Mouse (Mus musculus): ENCODE data around the gene Ppp1r16b. TPM values are rescaled to one million over a fixed set of nuclear protein-coding genes. Genes with fewer than 3 reads are reported as not detected.
"Not testable (repeated sequence)": the region's sequence is repeated elsewhere in the genome, so short reads cannot be mapped to it uniquely, and the experiment has no call there.

The Ppp1r16b gene
- polyA plus RNA-seq, 1 experiment from 2014 or later: 4.5 TPM

DNA sequence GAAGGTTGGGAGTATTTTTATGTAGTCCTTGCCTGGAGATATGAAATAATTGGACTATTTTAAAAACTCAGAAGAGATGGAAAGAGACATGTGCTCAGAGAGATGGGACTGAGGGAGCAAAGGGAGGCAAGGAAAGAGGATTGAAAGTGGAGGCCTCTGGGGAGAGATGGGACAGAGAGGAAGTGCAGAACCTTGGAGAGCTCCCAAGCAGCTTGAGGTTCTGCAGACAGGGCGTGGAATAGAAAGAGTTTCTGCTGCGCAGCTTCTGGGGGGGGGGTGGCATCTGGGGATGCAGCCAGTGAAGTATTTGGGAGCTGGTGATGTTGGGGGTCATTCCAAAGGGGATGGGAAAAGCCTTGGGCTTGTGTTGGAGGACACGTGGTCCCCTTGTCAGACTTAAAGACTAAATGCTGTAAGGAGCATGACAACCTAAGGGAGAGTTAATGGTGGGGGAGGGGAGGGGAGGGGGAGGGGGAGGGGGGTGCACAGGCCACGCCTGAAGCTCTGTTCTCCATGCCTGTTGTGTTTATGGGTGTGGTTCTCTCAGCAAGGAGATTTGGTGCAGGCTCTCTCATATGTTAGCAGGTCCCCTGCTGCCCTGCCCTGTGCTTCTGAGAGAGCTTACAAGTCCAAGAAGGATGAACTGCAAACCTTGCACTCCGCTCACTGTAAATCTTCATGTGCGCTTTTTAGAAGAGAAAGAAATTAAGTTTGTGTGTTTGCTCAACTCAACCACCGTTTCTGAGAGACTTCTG is 63.0 kb downstream of the Ppp1r16b start:
- 39% methylated on average over 7 of the region's 7 CpGs for WGBS (ENCODE audit: insufficient replicate concordance)
- H3K27me3 ChIP-seq (ENCODE audit: control insufficient read depth, insufficient read depth, low read length): no peaks in the 10 kb centered on the region
- no peak overlapping the region for H3K4me2 ChIP-seq
- peaks cover 9% of the 10 kb centered on the region for H3K4me1 ChIP-seq (ENCODE audit: control insufficient read depth, insufficient read depth, low read length)
- H3K9ac ChIP-seq (ENCODE audit: low read depth, low read length): no peak overlapping the region
- H3K36me3 ChIP-seq (ENCODE audit: control insufficient read depth, insufficient read depth, low read length): no peaks in the 10 kb centered on the region
- ATAC-seq (replicated peaks; ENCODE audit: insufficient number of reproducible peaks, low FRiP score, low TSS enrichment): no peak
- H3K9me3 ChIP-seq (replicated peaks; ENCODE audit: control insufficient read depth, low read length): no peaks in the 10 kb centered on the region
- no peak overlapping the region for H3K4me3 ChIP-seq (ENCODE audit: low read depth, low read length)
- H3K27ac ChIP-seq (ENCODE audit: low read depth, low read length): no peak overlapping the region

DNA sequence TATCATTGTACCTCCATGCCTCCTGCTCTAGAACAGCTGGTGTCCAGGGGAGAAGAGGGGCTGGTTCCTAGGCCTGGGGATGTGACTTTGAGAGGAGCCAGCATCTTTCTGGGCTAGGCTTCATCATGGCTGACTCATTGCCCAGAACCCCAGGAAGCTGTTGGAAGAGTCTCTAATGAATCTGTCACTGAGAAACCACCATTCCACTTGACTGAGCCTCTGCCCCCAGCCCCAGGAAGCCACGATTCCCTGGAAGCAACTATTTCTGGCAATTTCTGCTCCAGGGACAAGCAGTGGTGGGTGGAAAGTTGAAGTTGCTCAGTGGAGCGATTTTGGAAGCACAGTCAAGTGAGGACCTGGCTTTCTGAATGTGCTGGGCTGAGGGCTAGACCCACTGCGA is 65.7 kb downstream of the Ppp1r16b start:
- Histone ChIP-seq H3K4me3 (ENCODE audit: low read depth, low read length) (no peak overlapping the region), H3K4me2 (no peak overlapping the region), H3K9ac (ENCODE audit: low read depth, low read length) (no peak overlapping the region), H3K4me1 (ENCODE audit: control insufficient read depth, insufficient read depth, low read length) (no peaks in the 10 kb centered on the region), H3K36me3 (ENCODE audit: control insufficient read depth, insufficient read depth, low read length) (no peaks in the 10 kb centered on the region), H3K27ac (ENCODE audit: low read depth, low read length) (no peak overlapping the region), H3K27me3 (ENCODE audit: control insufficient read depth, insufficient read depth, low read length) (no peaks in the 10 kb centered on the region), H3K9me3 (replicated peaks; ENCODE audit: control insufficient read depth, low read length) (no peaks in the 10 kb centered on the region)
- ATAC-seq (replicated peaks; ENCODE audit: insufficient number of reproducible peaks, low FRiP score, low TSS enrichment): no peak
- WGBS (ENCODE audit: insufficient replicate concordance): 72% methylated on average over 3 of the region's 3 CpGs

DNA sequence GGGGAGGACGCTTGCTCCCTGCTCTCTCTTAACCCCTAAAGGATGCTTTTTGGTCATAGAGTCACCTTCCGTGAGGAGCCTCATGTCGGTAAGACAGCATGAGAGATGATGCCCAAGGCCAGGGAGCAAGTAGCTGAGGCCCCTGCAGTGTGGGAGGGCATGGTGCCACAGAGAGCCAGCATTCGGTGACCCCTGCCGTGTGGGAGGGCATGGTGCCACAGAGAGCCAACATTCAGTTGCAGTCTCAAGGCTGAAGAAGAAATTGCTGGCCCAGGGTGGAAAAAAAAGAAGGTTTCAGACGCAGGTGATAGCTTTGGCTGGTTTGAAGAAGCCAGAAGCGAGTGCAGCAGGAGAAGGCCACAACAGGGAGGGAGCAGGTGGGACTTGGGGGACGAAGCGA is 67.3 kb downstream of the Ppp1r16b start:
- no peak overlapping the region for H3K4me2 ChIP-seq
- H3K9ac ChIP-seq (ENCODE audit: low read depth, low read length): no peak overlapping the region
- WGBS (ENCODE audit: insufficient replicate concordance): 76% methylated on average over 9 of the region's 9 CpGs
- H3K27ac ChIP-seq (ENCODE audit: low read depth, low read length): no peak overlapping the region
- H3K9me3 ChIP-seq (replicated peaks; ENCODE audit: control insufficient read depth, low read length): no peaks in the 10 kb centered on the region
- H3K27me3 ChIP-seq (ENCODE audit: control insufficient read depth, insufficient read depth, low read length): no peaks in the 10 kb centered on the region
- H3K4me1 ChIP-seq (ENCODE audit: control insufficient read depth, insufficient read depth, low read length): no peaks in the 10 kb centered on the region
- no peak overlapping the region for H3K4me3 ChIP-seq (ENCODE audit: low read depth, low read length)
- ATAC-seq (replicated peaks; ENCODE audit: insufficient number of reproducible peaks, low FRiP score, low TSS enrichment): no peak
- no peaks in the 10 kb centered on the region for H3K36me3 ChIP-seq (ENCODE audit: control insufficient read depth, insufficient read depth, low read length)

DNA sequence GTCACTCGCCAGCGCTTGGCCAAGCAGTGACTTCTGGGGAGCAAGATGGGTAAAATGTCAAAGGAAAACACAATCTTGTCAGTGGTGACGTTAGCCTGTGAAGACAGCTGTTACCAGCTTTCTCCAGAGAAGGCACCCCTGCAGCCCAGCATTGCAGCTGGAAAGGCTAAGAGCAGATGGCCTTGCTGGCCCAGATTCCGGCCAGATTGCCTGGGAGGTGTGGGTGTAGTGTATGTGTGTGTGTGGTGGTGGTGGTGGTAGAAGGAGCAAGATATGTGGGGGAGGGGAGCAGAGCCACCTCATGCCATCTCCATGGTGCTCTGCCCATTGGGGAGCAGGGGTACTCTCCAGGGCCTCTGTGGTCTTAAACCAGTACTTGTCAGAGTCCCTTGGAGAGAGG is 67.9 kb downstream of the Ppp1r16b start:
- Histone ChIP-seq H3K27ac (ENCODE audit: low read depth, low read length) (no peak overlapping the region), H3K9me3 (replicated peaks; ENCODE audit: control insufficient read depth, low read length) (no peaks in the 10 kb centered on the region), H3K4me3 (ENCODE audit: low read depth, low read length) (no peak overlapping the region), H3K4me2 (no peak overlapping the region), H3K27me3 (ENCODE audit: control insufficient read depth, insufficient read depth, low read length) (no peaks in the 10 kb centered on the region), H3K9ac (ENCODE audit: low read depth, low read length) (no peak overlapping the region), H3K36me3 (ENCODE audit: control insufficient read depth, insufficient read depth, low read length) (no peaks in the 10 kb centered on the region), H3K4me1 (ENCODE audit: control insufficient read depth, insufficient read depth, low read length) (no peaks in the 10 kb centered on the region)
- WGBS (ENCODE audit: insufficient replicate concordance): 63% methylated on average over 4 of the region's 4 CpGs
- no peak for ATAC-seq (replicated peaks; ENCODE audit: insufficient number of reproducible peaks, low FRiP score, low TSS enrichment)

DNA sequence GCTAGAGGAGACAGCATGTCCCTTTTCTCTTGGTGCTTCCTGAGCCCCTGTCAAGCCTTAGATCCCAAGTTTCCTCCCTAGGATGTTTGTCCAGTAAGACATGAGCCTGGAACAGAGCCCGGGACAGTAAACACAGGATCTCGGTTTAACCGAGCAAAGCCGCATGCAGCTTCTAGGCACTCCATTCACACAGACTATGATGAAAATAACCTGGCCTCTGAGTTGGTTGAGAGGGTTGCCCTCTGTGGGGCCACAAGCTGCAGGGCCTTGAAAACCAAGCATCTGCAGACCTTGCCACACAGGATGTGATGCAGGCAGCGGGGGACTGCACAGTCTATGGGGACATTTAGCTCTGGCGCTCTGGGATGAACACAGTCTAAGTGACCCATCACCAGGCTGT is 68.7 kb downstream of the Ppp1r16b start:
- Histone ChIP-seq H3K36me3 (ENCODE audit: control insufficient read depth, insufficient read depth, low read length) (no peaks in the 10 kb centered on the region), H3K9me3 (replicated peaks; ENCODE audit: control insufficient read depth, low read length) (no peaks in the 10 kb centered on the region), H3K4me1 (ENCODE audit: control insufficient read depth, insufficient read depth, low read length) (no peaks in the 10 kb centered on the region), H3K27ac (ENCODE audit: low read depth, low read length) (no peak overlapping the region), H3K27me3 (ENCODE audit: control insufficient read depth, insufficient read depth, low read length) (no peaks in the 10 kb centered on the region), H3K4me2 (no peak overlapping the region), H3K4me3 (ENCODE audit: low read depth, low read length) (no peak overlapping the region), H3K9ac (ENCODE audit: low read depth, low read length) (no peak overlapping the region)
- 74% methylated on average over 6 of the region's 6 CpGs for WGBS (ENCODE audit: insufficient replicate concordance)
- ATAC-seq (replicated peaks; ENCODE audit: insufficient number of reproducible peaks, low FRiP score, low TSS enrichment): no peak

DNA sequence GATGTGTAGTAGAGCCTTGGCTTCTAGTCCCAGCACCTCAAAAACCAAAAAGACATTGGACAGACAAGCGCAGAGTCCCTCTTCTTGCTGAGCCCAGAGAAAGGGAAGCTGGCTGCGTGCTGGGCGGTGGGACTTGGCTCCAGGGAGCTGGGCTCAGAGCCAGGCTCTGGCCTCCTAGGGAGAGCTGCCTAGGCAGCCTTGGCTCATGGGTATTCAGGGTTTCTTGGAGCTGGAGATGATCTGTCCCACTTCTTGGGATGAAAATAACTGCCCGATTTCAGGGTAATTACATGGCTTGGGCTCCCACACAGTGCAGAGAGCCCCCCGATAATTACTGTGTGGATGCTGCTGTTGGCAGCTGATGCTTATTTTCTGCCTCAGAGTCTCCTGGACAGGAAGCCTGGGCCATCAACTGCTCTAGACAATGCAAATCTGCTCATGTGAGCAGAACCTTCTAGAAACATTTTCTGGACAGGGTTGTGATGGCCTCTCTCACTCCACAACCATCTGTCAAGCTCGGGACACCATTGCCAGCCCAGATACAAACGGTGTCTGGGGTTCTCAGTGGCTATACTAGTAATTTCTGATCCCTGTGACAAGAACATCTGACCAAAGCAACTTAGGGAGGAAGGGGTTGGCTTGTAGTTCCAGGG is 69.4 kb downstream of the Ppp1r16b start:
- H3K27me3 ChIP-seq (ENCODE audit: control insufficient read depth, insufficient read depth, low read length): no peaks in the 10 kb centered on the region
- no peaks in the 10 kb centered on the region for H3K4me1 ChIP-seq (ENCODE audit: control insufficient read depth, insufficient read depth, low read length)
- no peak overlapping the region for H3K4me3 ChIP-seq (ENCODE audit: low read depth, low read length)
- no peak overlapping the region for H3K9ac ChIP-seq (ENCODE audit: low read depth, low read length)
- no peak overlapping the region for H3K27ac ChIP-seq (ENCODE audit: low read depth, low read length)
- H3K36me3 ChIP-seq (ENCODE audit: control insufficient read depth, insufficient read depth, low read length): no peaks in the 10 kb centered on the region
- WGBS (ENCODE audit: insufficient replicate concordance): 76% methylated on average over 7 of the region's 7 CpGs
- no peaks in the 10 kb centered on the region for H3K9me3 ChIP-seq (replicated peaks; ENCODE audit: control insufficient read depth, low read length)
- H3K4me2 ChIP-seq: no peak overlapping the region
- no peak for ATAC-seq (replicated peaks; ENCODE audit: insufficient number of reproducible peaks, low FRiP score, low TSS enrichment)

DNA sequence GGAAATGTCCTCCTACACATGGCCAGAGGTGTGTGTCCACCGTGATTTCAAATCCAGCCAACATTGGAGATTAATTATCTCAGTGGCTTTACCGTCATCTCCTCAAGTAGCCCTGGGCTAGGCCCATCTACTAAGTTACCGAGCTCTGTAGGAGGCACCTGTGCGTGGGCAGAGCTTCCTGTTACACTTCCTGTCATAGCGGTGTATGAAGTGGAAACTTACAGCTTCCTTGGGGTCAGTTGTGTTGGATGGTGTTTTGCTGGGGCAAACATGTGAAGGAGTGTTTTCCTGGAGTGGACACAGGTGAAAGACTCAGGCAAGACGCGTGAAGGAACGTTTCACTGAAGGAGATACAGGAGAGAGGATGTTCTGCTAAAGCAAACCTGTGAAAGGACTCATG is 70.1 kb downstream of the Ppp1r16b start:
- H3K4me2 ChIP-seq: no peak overlapping the region
- ATAC-seq (replicated peaks; ENCODE audit: insufficient number of reproducible peaks, low FRiP score, low TSS enrichment): no peak
- 85% methylated on average over 8 of the region's 8 CpGs for WGBS (ENCODE audit: insufficient replicate concordance)

DNA sequence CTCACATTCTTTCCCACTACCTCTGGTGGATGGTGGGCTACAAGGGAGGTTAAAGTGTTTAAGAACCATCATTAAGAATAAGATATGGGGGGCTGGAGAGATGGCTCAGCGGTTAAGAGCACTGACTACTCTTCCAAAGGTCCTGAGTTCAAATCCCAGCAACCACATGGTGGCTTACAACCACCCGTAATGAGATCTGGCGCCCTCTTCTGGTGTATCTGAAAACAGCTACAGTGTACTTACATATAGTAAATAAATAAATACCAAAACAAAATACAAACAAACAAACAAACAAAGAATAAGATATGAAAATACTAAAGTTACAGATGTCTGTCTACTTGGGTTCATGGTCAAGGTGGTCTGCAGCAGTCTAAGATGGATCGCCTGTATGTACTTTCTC is 71.0 kb downstream of the Ppp1r16b start:
- H3K9me3 ChIP-seq (replicated peaks; ENCODE audit: control insufficient read depth, low read length); H3K27me3 ChIP-seq (ENCODE audit: control insufficient read depth, insufficient read depth, low read length); H3K36me3 ChIP-seq (ENCODE audit: control insufficient read depth, insufficient read depth, low read length); ATAC-seq (replicated peaks; ENCODE audit: insufficient number of reproducible peaks, low FRiP score, low TSS enrichment); H3K9ac ChIP-seq (ENCODE audit: low read depth, low read length); H3K4me2 ChIP-seq; H3K27ac ChIP-seq (ENCODE audit: low read depth, low read length); H3K4me3 ChIP-seq (ENCODE audit: low read depth, low read length); H3K4me1 ChIP-seq (ENCODE audit: control insufficient read depth, insufficient read depth, low read length): not testable (repeated sequence)
- 86% methylated on average over 4 of the region's 4 CpGs for WGBS (ENCODE audit: insufficient replicate concordance)

More for the DNA sequence above, 70.1 kb downstream of the Ppp1r16b start:
- Histone ChIP-seq H3K9me3 (replicated peaks; ENCODE audit: control insufficient read depth, low read length) (no peaks in the 10 kb centered on the region), H3K36me3 (ENCODE audit: control insufficient read depth, insufficient read depth, low read length) (no peaks in the 10 kb centered on the region), H3K4me3 (ENCODE audit: low read depth, low read length) (no peak overlapping the region), H3K4me1 (ENCODE audit: control insufficient read depth, insufficient read depth, low read length) (no peaks in the 10 kb centered on the region), H3K9ac (ENCODE audit: low read depth, low read length) (no peak overlapping the region), H3K27me3 (ENCODE audit: control insufficient read depth, insufficient read depth, low read length) (no peaks in the 10 kb centered on the region), H3K27ac (ENCODE audit: low read depth, low read length) (no peak overlapping the region)

DNA sequence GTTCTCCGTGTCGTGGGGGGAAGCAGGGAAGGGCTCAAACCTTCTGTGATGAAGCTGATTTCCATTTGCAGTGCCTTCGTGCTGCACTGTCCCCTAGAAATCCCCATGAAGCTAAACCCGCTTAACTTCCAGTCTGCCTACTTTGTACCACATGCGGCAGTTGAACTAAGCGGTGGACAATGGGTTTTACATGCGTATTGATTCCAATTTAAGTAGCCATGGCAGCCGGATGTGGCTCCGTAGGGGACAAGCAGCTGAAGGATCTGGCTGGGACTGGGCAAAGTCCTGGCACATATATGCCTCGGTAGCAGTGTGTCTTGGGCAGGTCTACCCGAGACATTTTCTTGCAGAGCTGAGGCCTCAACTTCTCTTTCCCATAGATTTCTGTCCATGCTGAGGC is 73.4 kb downstream of the Ppp1r16b start:
- no peak overlapping the region for H3K4me2 ChIP-seq
- no peaks in the 10 kb centered on the region for H3K36me3 ChIP-seq (ENCODE audit: control insufficient read depth, insufficient read depth, low read length)
- WGBS (ENCODE audit: insufficient replicate concordance): 84% methylated on average over 11 of the region's 11 CpGs
- no peak overlapping the region for H3K4me3 ChIP-seq (ENCODE audit: low read depth, low read length)
- no peak for ATAC-seq (replicated peaks; ENCODE audit: insufficient number of reproducible peaks, low FRiP score, low TSS enrichment)
- no peak overlapping the region for H3K27ac ChIP-seq (ENCODE audit: low read depth, low read length)
- no peaks in the 10 kb centered on the region for H3K9me3 ChIP-seq (replicated peaks; ENCODE audit: control insufficient read depth, low read length)
- H3K27me3 ChIP-seq (ENCODE audit: control insufficient read depth, insufficient read depth, low read length): no peaks in the 10 kb centered on the region
- no peak overlapping the region for H3K9ac ChIP-seq (ENCODE audit: low read depth, low read length)
- no peaks in the 10 kb centered on the region for H3K4me1 ChIP-seq (ENCODE audit: control insufficient read depth, insufficient read depth, low read length)

Measured in heart, embryonic 11.5 days (tissue).